Mouse (Mus musculus) intestine, postnatal 0 days (tissue): ENCODE results near the gene Arhgap24. TPM values are rescaled to one million over a fixed set of nuclear protein-coding genes. Genes with fewer than 3 reads are reported as not detected.
"Not testable (repeated sequence)": the region's sequence is repeated elsewhere in the genome, so short reads cannot be mapped to it uniquely, and the experiment has no call there.

Experiments
- ATAC-seq: fragments of 200-750 bp; cut with Nextera tagmentation; 2 replicates; pipeline ENCODE4 v1.8.0; 2017; ENCODE audit warnings: mild to moderate bottlenecking, moderate TSS enrichment, moderate library complexity
- H3K27ac ChIP-seq: fragments of 300-500 bp; sonication (generic); 2 replicates; pipeline ENCODE4 v1.5.1; 2014; ENCODE audit warnings: mild to moderate bottlenecking, low read depth, low read length, moderate library complexity
- H3K27me3 ChIP-seq: fragments of 300-500 bp; sonication (generic); replicated peaks from 2 replicates; pipeline ENCODE4 v1.6.1; 2014; ENCODE audit warnings: low read length, mixed read lengths; ENCODE audit not compliant: control insufficient read depth, insufficient read depth
- H3K36me3 ChIP-seq: fragments of 300-500 bp; sonication (generic); 2 replicates; pipeline ENCODE4 v1.6.1; 2014; ENCODE audit warnings: mild to moderate bottlenecking, moderate library complexity; ENCODE audit not compliant: control insufficient read depth, insufficient read depth
- H3K4me1 ChIP-seq: fragments of 300-500 bp; sonication (generic); replicated peaks from 2 replicates; pipeline ENCODE4 v1.6.1; 2014; ENCODE audit warnings: antibody characterized with exemption, low read length, mixed read lengths; ENCODE audit not compliant: control insufficient read depth, insufficient read depth
- H3K4me2 ChIP-seq: fragments of 300-500 bp; sonication (generic); replicated peaks from 2 replicates; pipeline ENCODE4 v1.6.1; 2014; ENCODE audit warnings: low read depth, mild to moderate bottlenecking, moderate library complexity
- H3K4me3 ChIP-seq: fragments of 300-500 bp; sonication (generic); 2 replicates; pipeline ENCODE4 v1.5.1; 2014; ENCODE audit warnings: low read depth, low read length
- H3K9ac ChIP-seq: fragments of 300-500 bp; sonication (generic); 2 replicates; pipeline ENCODE4 v1.6.1; 2014; ENCODE audit warnings: mild to moderate bottlenecking, low read depth, low read length
- H3K9me3 ChIP-seq: fragments of 300-500 bp; sonication (generic); 2 replicates; pipeline ENCODE4 v1.6.1; 2016; ENCODE audit warnings: mixed run types; ENCODE audit not compliant: control insufficient read depth
- CTCF ChIP-seq: sonication (generic); IDR thresholded peaks from 2 replicates; pipeline ENCODE4 v1.5.1; 2016; ENCODE audit warnings: low read depth, mild to moderate bottlenecking, control low read depth, antibody characterized with exemption, moderate library complexity
- WGBS: fragments of 180-500 bp; shearing (Covaris S2); extraction: QIAGEN DNeasy Blood & Tissue Kit; methylation state at CpG from one replicate; pipeline ENCODE4 v1.1.7; 2014; 5-methylcytosine and 5-hydroxymethylcytosine counted together
- polyA plus RNA-seq: library from polyadenylated mRNA; unstranded; fragments of >200 nt; fragmentation: Nextera tagmentation; extraction: Ambion mirVana; gene quantifications from 2 replicates; pipeline ENCODE4 v1.2.1, GENCODE M21; 2015

The Arhgap24 gene
- polyA plus RNA-seq, 1 experiment from 2014 or later = 7.6 TPM

GRCm38 (mm10) chr5:102943864-102944630 lies 462.9 kb downstream of the Arhgap24 start:
- peak; percentile 33; the same call in 1 of the 2 replicates for TF ChIP-seq CTCF
- H3K4me2 ChIP-seq, H3K27ac ChIP-seq, H3K27me3 ChIP-seq, H3K9me3 ChIP-seq, H3K4me3 ChIP-seq, H3K9ac ChIP-seq, H3K36me3 ChIP-seq, ATAC-seq, H3K4me1 ChIP-seq: not testable (repeated sequence)
- WGBS = 69% methylated on average over 17 of the region's 17 CpGs

- no peak for ATAC-seq
- TF ChIP-seq CTCF = no peak
- Histone ChIP-seq H3K27ac (no peak overlapping the region), H3K4me3 (no peak overlapping the region), H3K4me2 (no peak overlapping the region), H3K36me3 (no peaks in the 10 kb centered on the region), H3K4me1 (no peaks in the 10 kb centered on the region), H3K27me3 (no peaks in the 10 kb centered on the region), H3K9ac (no peak overlapping the region), H3K9me3 (no peaks in the 10 kb centered on the region)
- WGBS = 74% methylated on average over 8 of the region's 8 CpGs
Measured at GRCm38 (mm10) chr5:102946625-102947024, 465.4 kb downstream of the Arhgap24 start.

GRCm38 (mm10) chr5:102947061-102947711 lies 466.0 kb downstream of the Arhgap24 start:
- ATAC-seq = no peak
- Histone ChIP-seq H3K27ac (no peak overlapping the region), H3K9me3 (no peaks in the 10 kb centered on the region), H3K4me2 (no peak overlapping the region), H3K36me3 (no peaks in the 10 kb centered on the region), H3K27me3 (no peaks in the 10 kb centered on the region), H3K4me3 (no peak overlapping the region), H3K4me1 (no peaks in the 10 kb centered on the region), H3K9ac (no peak overlapping the region)
- TF ChIP-seq CTCF = no peak
- WGBS = 76% methylated on average over 8 of the region's 8 CpGs
